Mouse (Mus musculus) midbrain, embryonic 15.5 days (tissue): ENCODE measurements at regions not wholly inside any gene's neighbourhood (a gene's known extent, or its start where the extent isn't known, plus 50 kb on each side); places are given as distances from the start of the nearest gene placed in this dataset.

ENCODE experiments used
- ATAC-seq: fragments of 200-750 bp; cut with Nextera tagmentation; replicated peaks from 2 replicates; pipeline ENCODE4 v1.8.0; 2017; ENCODE audit warnings: moderate TSS enrichment
- H3K27ac ChIP-seq: fragments of 300-500 bp; sonication (generic); 2 replicates; pipeline ENCODE4 v1.5.1; 2015; ENCODE audit warnings: mild to moderate bottlenecking, inconsistent platforms
- H3K27me3 ChIP-seq: fragments of 300-500 bp; sonication (generic); replicated peaks from 2 replicates; pipeline ENCODE4 v1.6.1; 2015; ENCODE audit warnings: inconsistent platforms
- H3K36me3 ChIP-seq: fragments of 300-500 bp; sonication (generic); replicated peaks from 2 replicates; pipeline ENCODE4 v1.6.1; 2015; ENCODE audit warnings: inconsistent platforms
- H3K4me1 ChIP-seq: fragments of 300-500 bp; sonication (generic); 2 replicates; pipeline ENCODE4 v1.6.1; 2015; ENCODE audit warnings: inconsistent platforms
- H3K4me2 ChIP-seq: fragments of 300-500 bp; sonication (generic); 2 replicates; pipeline ENCODE4 v1.6.1; 2015; ENCODE audit warnings: inconsistent platforms, mild to moderate bottlenecking, moderate library complexity
- H3K4me3 ChIP-seq: fragments of 300-500 bp; sonication (generic); 2 replicates; pipeline ENCODE4 v1.5.1; 2015; ENCODE audit warnings: mild to moderate bottlenecking, inconsistent platforms
- H3K9ac ChIP-seq: fragments of 300-500 bp; sonication (generic); 2 replicates; pipeline ENCODE4 v1.6.1; 2015; ENCODE audit warnings: mild to moderate bottlenecking, inconsistent platforms
- H3K9me3 ChIP-seq: fragments of 300-500 bp; sonication (generic); 2 replicates; pipeline ENCODE4 v1.6.1; 2016; ENCODE audit warnings: inconsistent platforms
- WGBS: fragments of 180-500 bp; shearing (Covaris S2); methylation state at CpG from one replicate; pipeline ENCODE4 v1.1.7; 2015; ENCODE audit warnings: mixed read lengths; 5-methylcytosine and 5-hydroxymethylcytosine counted together

- 55% methylated on average over 5 of the region's 5 CpGs for WGBS
- Histone ChIP-seq H3K4me1 (no peaks in the 10 kb centered on the region), H3K9ac (no peak overlapping the region), H3K27me3 (no peaks in the 10 kb centered on the region), H3K9me3 (no peaks in the 10 kb centered on the region), H3K4me3 (no peak overlapping the region), H3K36me3 (no peaks in the 10 kb centered on the region), H3K27ac (no peak overlapping the region), H3K4me2 (no peak overlapping the region)
- no peak for ATAC-seq
Measured at GRCm38 (mm10) chr1:189118582-189118981, 110.9 kb upstream of the Kctd3 start.

GRCm38 (mm10) chr1:189115914-189116313 is 108.3 kb upstream of the Kctd3 start:
- ATAC-seq: no peak
- WGBS: 87% methylated on average over 8 of the region's 8 CpGs
- H3K9me3 ChIP-seq: no peaks in the 10 kb centered on the region

GRCm38 (mm10) chr1:189115279-189115678 is 107.6 kb upstream of the Kctd3 start:
- no peak overlapping the region for H3K4me2 ChIP-seq
- no peaks in the 10 kb centered on the region for H3K9me3 ChIP-seq
- WGBS: 98% methylated on average over 1 of the region's 1 CpGs
- no peaks in the 10 kb centered on the region for H3K36me3 ChIP-seq
- H3K27me3 ChIP-seq: no peaks in the 10 kb centered on the region
- no peak for ATAC-seq
- no peak overlapping the region for H3K4me3 ChIP-seq
- H3K9ac ChIP-seq: no peak overlapping the region
- H3K4me1 ChIP-seq: no peaks in the 10 kb centered on the region
- no peak overlapping the region for H3K27ac ChIP-seq

More at GRCm38 (mm10) chr1:189115914-189116313, 108.3 kb upstream of the Kctd3 start:
- no peak overlapping the region for H3K4me2 ChIP-seq
- H3K36me3 ChIP-seq: no peaks in the 10 kb centered on the region
- H3K27me3 ChIP-seq: no peaks in the 10 kb centered on the region
- no peak overlapping the region for H3K27ac ChIP-seq
- H3K4me3 ChIP-seq: no peak overlapping the region
- H3K9ac ChIP-seq: no peak overlapping the region
- H3K4me1 ChIP-seq: no peaks in the 10 kb centered on the region

GRCm38 (mm10) chr1:189108260-189109035 is 100.8 kb upstream of the Kctd3 start:
- Histone ChIP-seq H3K9me3 (no peaks in the 10 kb centered on the region), H3K36me3 (no peaks in the 10 kb centered on the region)
- WGBS: 79% methylated on average over 8 of the region's 8 CpGs

GRCm38 (mm10) chr1:189107841-189108240 is 100.2 kb upstream of the Kctd3 start:
- no peaks in the 10 kb centered on the region for H3K27me3 ChIP-seq
- H3K9me3 ChIP-seq: no peaks in the 10 kb centered on the region
- peak; percentile 48; the same call in 1 of the 2 replicates for ATAC-seq
- no peaks in the 10 kb centered on the region; the same call in 1 of the 2 replicates for H3K4me1 ChIP-seq
- H3K4me3 ChIP-seq: no peak overlapping the region
- no peaks in the 10 kb centered on the region for H3K36me3 ChIP-seq
- 42% methylated on average over 8 of the region's 8 CpGs for WGBS
- no peak overlapping the region for H3K9ac ChIP-seq
- peak overlapping the region; percentile 31 for H3K4me2 ChIP-seq
- H3K27ac ChIP-seq: no peak overlapping the region

More at GRCm38 (mm10) chr1:189108260-189109035, 100.8 kb upstream of the Kctd3 start:
- Histone ChIP-seq H3K4me3 (no peak overlapping the region), H3K4me2 (no peak overlapping the region), H3K4me1 (no peaks in the 10 kb centered on the region; the same call in 1 of the 2 replicates), H3K9ac (no peak overlapping the region), H3K27me3 (no peaks in the 10 kb centered on the region), H3K27ac (no peak overlapping the region)
- no peak for ATAC-seq

- ATAC-seq: no peak
- no peaks in the 10 kb centered on the region for H3K9me3 ChIP-seq
- H3K27me3 ChIP-seq: no peaks in the 10 kb centered on the region
- no peak overlapping the region for H3K4me3 ChIP-seq
- 97% methylated on average over 3 of the region's 3 CpGs for WGBS
- H3K36me3 ChIP-seq: no peaks in the 10 kb centered on the region
- no peak overlapping the region for H3K9ac ChIP-seq
- no peaks in the 10 kb centered on the region; the same call in 1 of the 2 replicates for H3K4me1 ChIP-seq
- H3K27ac ChIP-seq: no peak overlapping the region
- H3K4me2 ChIP-seq: no peak overlapping the region
Measured at GRCm38 (mm10) chr1:189107156-189107555, 99.5 kb upstream of the Kctd3 start.

GRCm38 (mm10) chr1:189105276-189105675 is 97.6 kb upstream of the Kctd3 start:
- H3K4me2 ChIP-seq: no peak overlapping the region
- H3K4me3 ChIP-seq: no peak overlapping the region
- no peaks in the 10 kb centered on the region; the same call in 1 of the 2 replicates for H3K4me1 ChIP-seq
- ATAC-seq: no peak
- WGBS: 85% methylated on average over 4 of the region's 4 CpGs
- H3K9me3 ChIP-seq: no peaks in the 10 kb centered on the region
- no peaks in the 10 kb centered on the region for H3K36me3 ChIP-seq
- H3K27ac ChIP-seq: no peak overlapping the region
- H3K9ac ChIP-seq: no peak overlapping the region
- H3K27me3 ChIP-seq: no peaks in the 10 kb centered on the region

GRCm38 (mm10) chr1:189102781-189103180 is 95.1 kb upstream of the Kctd3 start:
- Histone ChIP-seq H3K4me1 (no peaks in the 10 kb centered on the region; the same call in 1 of the 2 replicates), H3K9me3 (no peaks in the 10 kb centered on the region), H3K4me2 (no peak overlapping the region), H3K27ac (no peak overlapping the region), H3K9ac (no peak overlapping the region), H3K36me3 (no peaks in the 10 kb centered on the region), H3K4me3 (no peak overlapping the region), H3K27me3 (no peaks in the 10 kb centered on the region)
- WGBS: 85% methylated on average over 3 of the region's 3 CpGs
- no peak for ATAC-seq

- Histone ChIP-seq H3K4me2 (no peak overlapping the region), H3K36me3 (no peaks in the 10 kb centered on the region)
- WGBS: 76% methylated on average over 2 of the region's 2 CpGs
Measured at GRCm38 (mm10) chr1:189099121-189099520, 91.5 kb upstream of the Kctd3 start.

GRCm38 (mm10) chr1:189092819-189093218 is 85.2 kb upstream of the Kctd3 start:
- Histone ChIP-seq H3K27ac (no peak overlapping the region), H3K4me1 (no peaks in the 10 kb centered on the region), H3K36me3 (no peaks in the 10 kb centered on the region), H3K9ac (no peak overlapping the region), H3K4me2 (no peak overlapping the region), H3K4me3 (no peak overlapping the region), H3K27me3 (no peaks in the 10 kb centered on the region), H3K9me3 (no peaks in the 10 kb centered on the region)
- no peak for ATAC-seq
- WGBS: 76% methylated on average over 3 of the region's 3 CpGs

More at GRCm38 (mm10) chr1:189099121-189099520, 91.5 kb upstream of the Kctd3 start:
- Histone ChIP-seq H3K4me3 (no peak overlapping the region), H3K27ac (no peak overlapping the region), H3K9ac (no peak overlapping the region), H3K9me3 (no peaks in the 10 kb centered on the region), H3K4me1 (no peaks in the 10 kb centered on the region), H3K27me3 (no peaks in the 10 kb centered on the region)
- ATAC-seq: no peak

GRCm38 (mm10) chr1:189085245-189085644 is 77.6 kb upstream of the Kctd3 start:
- H3K27ac ChIP-seq: no peak overlapping the region

GRCm38 (mm10) chr1:189081267-189081666 is 73.6 kb upstream of the Kctd3 start:
- Histone ChIP-seq H3K27me3 (no peaks in the 10 kb centered on the region), H3K4me3 (no peak overlapping the region), H3K4me1 (peaks cover 4% of the 10 kb centered on the region), H3K4me2 (no peak overlapping the region), H3K9me3 (no peaks in the 10 kb centered on the region; the same call in 1 of the 2 replicates), H3K9ac (no peak overlapping the region), H3K36me3 (no peaks in the 10 kb centered on the region), H3K27ac (no peak overlapping the region)
- WGBS: 47% methylated on average over 2 of the region's 2 CpGs
- ATAC-seq: no peak

More at GRCm38 (mm10) chr1:189085245-189085644, 77.6 kb upstream of the Kctd3 start:
- Histone ChIP-seq H3K9me3 (no peaks in the 10 kb centered on the region; the same call in 1 of the 2 replicates), H3K9ac (no peak overlapping the region), H3K4me2 (no peak overlapping the region), H3K4me1 (peaks cover 4% of the 10 kb centered on the region), H3K27me3 (no peaks in the 10 kb centered on the region), H3K36me3 (no peaks in the 10 kb centered on the region), H3K4me3 (no peak overlapping the region)
- no peak for ATAC-seq
- WGBS: 84% methylated on average over 2 of the region's 2 CpGs

- no peak overlapping the region for H3K4me3 ChIP-seq
- no peaks in the 10 kb centered on the region for H3K27me3 ChIP-seq
- peaks cover 4% of the 10 kb centered on the region for H3K4me1 ChIP-seq
- H3K4me2 ChIP-seq: peak overlapping the region; percentile 14; the same call in 1 of the 2 replicates
- H3K36me3 ChIP-seq: no peaks in the 10 kb centered on the region
- ATAC-seq: peak; percentile 42; the same call in 1 of the 2 replicates
- H3K9me3 ChIP-seq: no peaks in the 10 kb centered on the region; the same call in 1 of the 2 replicates
- no peak overlapping the region for H3K27ac ChIP-seq
- WGBS: 23% methylated on average over 9 of the region's 9 CpGs
- no peak overlapping the region for H3K9ac ChIP-seq
Measured at GRCm38 (mm10) chr1:189080797-189081196, 73.2 kb upstream of the Kctd3 start.
